Mouse (Mus musculus): ENCODE measurements around the gene Grb2.

DNA sequence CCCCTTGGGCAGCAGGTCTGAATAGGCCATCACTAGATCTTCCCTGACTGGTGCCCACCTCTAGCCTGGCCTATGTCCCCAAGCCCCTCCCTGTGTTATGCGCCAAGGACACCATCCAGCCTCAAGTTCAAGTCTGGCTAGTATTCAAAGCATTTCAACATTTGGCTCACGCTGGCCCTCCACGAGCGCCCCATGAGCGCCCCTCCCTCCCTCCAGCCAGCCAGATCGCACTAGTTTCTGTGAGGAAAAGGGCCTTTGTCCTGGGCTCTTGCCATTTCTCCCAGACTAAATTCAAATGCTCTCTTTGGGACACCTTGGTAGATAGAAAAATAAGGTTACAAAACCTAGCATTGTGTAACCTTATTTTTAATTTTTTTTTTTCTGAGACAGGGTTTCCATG, 92.5 kb downstream of the Grb2 start:
- TF ChIP-seq CTCF (IDR thresholded peaks at IDR 0.05; ENCODE audit: borderline replicate concordance, control insufficient read depth, extremely low read depth, insufficient read depth, low read length, poor library complexity) (no peak), POLR2A (IDR thresholded peaks at IDR 0.05; ENCODE audit: control insufficient read depth, extremely low read depth, insufficient read depth, low read length, poor library complexity) (no peak)
